Mouse (Mus musculus) lung, adult 18-20 months (tissue): ENCODE measurements around the gene AC141477.1.

Source experiments
- DNase-seq, 2 experiments: peaks; one replicate each; pipeline ENCODE4 v3.0.0; 2022; ENCODE audit warnings: mixed read lengths in 2 of 2

Gene AC141477.1

GRCm38 (mm10) chr10:76440281-76440680, at the start of gene AC141477.1:
AC141477.1 (minus strand) TSS chr10:76440444.
- no peak for DNase-seq

GRCm38 (mm10) chr10:76489205-76489604, 49.0 kb upstream of the AC141477.1 start:
- DNase-seq: no peak

GRCm38 (mm10) chr10:76488265-76488664, 48.0 kb upstream of the AC141477.1 start:
- no peak for DNase-seq

- no peak for DNase-seq
These were observed 46.1 kb upstream of the AC141477.1 start for GRCm38 (mm10) chr10:76486302-76486701.

- no peak for DNase-seq
These were observed 41.2 kb upstream of the AC141477.1 start for GRCm38 (mm10) chr10:76481480-76481879.

- peak in 1 of 2 experiments; percentile 15 for DNase-seq
These were observed 40.6 kb upstream of the AC141477.1 start for GRCm38 (mm10) chr10:76480851-76481250.

GRCm38 (mm10) chr10:76473759-76474158, 33.5 kb upstream of the AC141477.1 start:
- no peak for DNase-seq

GRCm38 (mm10) chr10:76468203-76469162, 28.2 kb upstream of the AC141477.1 start, which contains the start of the genes Mcm3ap and Ybey:
Mcm3ap (plus strand) TSS chr10:76468927.
Ybey (minus strand) TSS chr10:76469114.
- DNase-seq: peak; percentile 84 to 87

GRCm38 (mm10) chr10:76462721-76463120, 22.5 kb upstream of the AC141477.1 start:
- no peak for DNase-seq

- peak in 1 of 2 experiments; percentile 34 for DNase-seq
These were observed 22.1 kb upstream of the AC141477.1 start for GRCm38 (mm10) chr10:76462312-76462711.

GRCm38 (mm10) chr10:76461255-76461654, 21.0 kb upstream of the AC141477.1 start:
- no peak for DNase-seq

GRCm38 (mm10) chr10:76455289-76455688, 15.0 kb upstream of the AC141477.1 start:
- peak; percentile 34 to 51 for DNase-seq

GRCm38 (mm10) chr10:76448851-76449250, 8.6 kb upstream of the AC141477.1 start, which contains the start of gene 2610028H24Rik:
2610028H24Rik (plus strand) TSS chr10:76449081.
- peak; percentile 74 to 83 for DNase-seq

GRCm38 (mm10) chr10:76447406-76448229, 7.4 kb upstream of the AC141477.1 start:
- peak; percentile 85 to 88 for DNase-seq

- peak; percentile 38 to 61 for DNase-seq
These were observed 5.9 kb upstream of the AC141477.1 start for GRCm38 (mm10) chr10:76445996-76446681.

GRCm38 (mm10) chr10:76442178-76443088, 2.2 kb upstream of the AC141477.1 start, which contains the start of gene Pcnt:
Pcnt (minus strand) TSS chr10:76442786.
- peak; percentile 98 to 99 for DNase-seq

- DNase-seq: peak; percentile 43 to 63
These were observed 945 bp downstream of the AC141477.1 start for GRCm38 (mm10) chr10:76439107-76439890.

GRCm38 (mm10) chr10:76433925-76434324, 6.3 kb downstream of the AC141477.1 start:
- peak in 1 of 2 experiments; percentile 50 for DNase-seq

GRCm38 (mm10) chr10:76425674-76426073, 14.6 kb downstream of the AC141477.1 start:
- DNase-seq: no peak

GRCm38 (mm10) chr10:76416811-76417210, 23.4 kb downstream of the AC141477.1 start:
- DNase-seq: no peak
